Mouse (Mus musculus) heart, postnatal 0 days (tissue): ENCODE measurements at regions not wholly inside any gene's neighbourhood (a gene's known extent, or its start where the extent isn't known, plus 50 kb on each side); places are given as distances from the start of the nearest gene placed in this dataset.

Experiments used
- CTCF ChIP-seq: IDR thresholded peaks from 2 replicates; pipeline ENCODE4 v1.5.1; 2016; ENCODE audit warnings: antibody characterized with exemption, control low read depth, low read depth
- EP300 ChIP-seq: IDR thresholded peaks from 2 replicates; pipeline ENCODE4 v1.6.1; 2016; ENCODE audit warnings: antibody characterized with exemption, low read depth

DNA sequence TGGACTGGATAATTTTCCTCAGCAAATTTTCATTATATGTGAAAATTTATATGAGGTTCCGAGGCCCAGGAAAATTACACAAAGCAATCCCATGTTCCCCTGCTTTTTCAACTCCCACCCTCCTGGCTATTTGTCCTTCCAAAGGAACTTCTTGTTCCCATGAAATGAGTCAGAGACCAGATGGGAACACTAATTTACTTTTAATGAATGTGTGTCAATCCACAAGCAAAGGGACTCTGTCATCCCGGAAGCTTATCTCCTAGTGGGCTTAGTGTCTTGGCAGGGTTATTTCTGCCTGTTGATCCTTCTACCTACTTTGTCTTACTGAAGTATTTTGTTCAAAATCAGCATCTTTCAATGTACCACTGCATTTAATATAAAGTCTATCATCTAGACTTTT is 573.3 kb upstream of the Gm11114 start:
- TF ChIP-seq CTCF, result no peak
- TF ChIP-seq EP300, result no peak
